Mouse (Mus musculus): Measurements from ENCODE around the gene Angptl2. TPM values are rescaled to one million over a fixed set of nuclear protein-coding genes. Genes with fewer than 3 reads are reported as not detected.

Angptl2 gene
- polyA plus RNA-seq, 1 experiment from 2014 or later: 11.0 TPM

DNA sequence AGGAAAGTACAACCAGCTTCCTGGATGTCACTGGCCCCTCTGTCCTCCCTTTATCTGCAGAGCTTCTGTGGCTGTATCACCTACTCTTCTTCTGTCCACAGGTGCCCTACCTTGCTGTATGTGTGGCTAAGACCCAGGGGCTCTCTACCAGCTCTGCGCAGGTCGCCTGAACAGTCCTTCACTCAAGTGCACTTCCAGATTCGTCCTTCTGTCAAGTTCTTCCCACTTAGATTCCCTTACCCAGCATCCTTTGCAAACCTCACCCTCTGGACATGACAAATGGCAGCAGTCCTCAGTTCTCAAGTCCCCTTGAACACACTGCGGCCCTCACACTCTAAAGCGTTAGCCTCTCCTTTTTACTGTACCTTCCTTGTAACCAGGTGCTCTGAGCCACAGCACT is 65.9 kb downstream of the Angptl2 start:
- Histone ChIP-seq H3K4me2 (no peak overlapping the region), H3K27ac (no peak overlapping the region), H3K9me3 (replicated peaks) (no peaks in the 10 kb centered on the region), H3K9ac (no peak overlapping the region), H3K36me3 (ENCODE audit: poor library complexity, severe bottlenecking) (peaks cover 33% of the 10 kb centered on the region), H3K4me3 (no peak overlapping the region), H3K27me3 (no peaks in the 10 kb centered on the region), H3K4me1 (peaks cover 3% of the 10 kb centered on the region; the same call in 1 of the 2 replicates)
- WGBS: 89% methylated on average over 5 of the region's 5 CpGs
- ATAC-seq: no peak

DNA sequence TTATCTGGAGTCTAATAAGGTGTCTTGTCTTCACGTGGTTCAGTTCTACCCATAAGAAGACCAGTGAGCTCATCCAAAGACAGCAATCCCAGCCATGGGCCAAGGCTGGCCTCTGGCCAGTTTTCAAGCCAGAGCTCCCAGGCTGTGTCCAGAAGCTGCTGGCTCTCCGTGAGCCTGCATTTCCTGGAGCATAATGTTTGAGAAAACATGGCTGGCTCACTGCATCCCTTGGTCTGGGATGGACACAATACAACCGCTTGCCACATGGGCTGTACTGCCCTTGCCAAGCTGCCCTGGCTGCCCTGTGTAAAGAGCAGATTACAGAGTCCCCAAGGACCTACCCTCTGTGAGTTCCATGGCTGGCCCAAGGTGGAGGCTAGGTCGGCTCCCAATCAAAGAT is 67.0 kb downstream of the Angptl2 start:
- no peak overlapping the region for H3K9ac ChIP-seq
- 83% methylated on average over 4 of the region's 4 CpGs for WGBS
- no peak overlapping the region for H3K27ac ChIP-seq
- peaks cover 37% of the 10 kb centered on the region for H3K36me3 ChIP-seq (ENCODE audit: poor library complexity, severe bottlenecking)
- ATAC-seq: no peak
- no peaks in the 10 kb centered on the region; the same call in 1 of the 2 replicates for H3K9me3 ChIP-seq (replicated peaks)
- H3K27me3 ChIP-seq: no peaks in the 10 kb centered on the region
- H3K4me2 ChIP-seq: no peak overlapping the region
- no peak overlapping the region for H3K4me3 ChIP-seq
- peaks cover 3% of the 10 kb centered on the region; the same call in 1 of the 2 replicates for H3K4me1 ChIP-seq

DNA sequence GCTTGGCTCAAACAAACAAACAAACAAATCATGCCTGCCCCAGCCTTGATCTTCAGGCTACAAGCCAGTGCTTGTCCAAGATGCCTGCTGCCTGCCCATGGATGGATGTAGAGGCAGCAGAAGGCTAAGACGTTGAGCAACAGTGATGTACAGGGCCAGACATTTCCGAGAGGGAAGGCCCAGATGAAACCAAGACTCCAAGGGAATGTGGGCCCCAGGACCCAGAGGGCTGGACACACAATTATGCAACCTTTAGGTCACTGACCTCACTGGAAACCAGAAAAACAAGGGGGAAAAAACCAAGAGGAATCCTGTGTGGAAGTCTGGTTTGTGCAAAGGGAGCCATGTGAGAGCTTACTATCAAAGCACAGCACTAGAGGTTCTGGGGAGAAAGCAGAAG is 67.8 kb downstream of the Angptl2 start:
- no peaks in the 10 kb centered on the region; the same call in 1 of the 2 replicates for H3K9me3 ChIP-seq (replicated peaks)
- no peak for ATAC-seq

DNA sequence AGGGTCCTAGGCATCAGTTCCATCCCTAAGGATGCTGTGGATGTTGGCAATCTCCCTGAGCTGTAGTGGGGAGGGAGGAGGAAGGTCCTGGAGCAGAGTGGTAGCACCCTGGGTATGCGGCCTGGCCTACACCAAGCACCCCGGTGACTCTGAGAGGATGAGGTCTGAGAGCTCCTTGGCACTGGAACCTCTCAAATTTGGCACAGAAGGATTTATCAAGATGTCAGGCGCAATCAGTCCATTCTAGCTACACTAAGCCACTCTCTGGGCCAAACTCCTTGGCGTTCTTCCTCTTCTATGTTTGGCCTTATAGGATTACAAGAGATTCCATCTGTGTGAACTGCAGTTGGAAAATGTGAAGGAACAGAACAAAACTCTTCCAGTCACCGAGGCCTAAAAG is 73.0 kb downstream of the Angptl2 start:
- Histone ChIP-seq H3K9me3 (replicated peaks) (no peaks in the 10 kb centered on the region; the same call in 1 of the 2 replicates), H3K4me3 (no peak overlapping the region), H3K36me3 (ENCODE audit: poor library complexity, severe bottlenecking) (peaks cover 30% of the 10 kb centered on the region), H3K4me1 (peaks cover 3% of the 10 kb centered on the region; the same call in 1 of the 2 replicates), H3K27me3 (no peaks in the 10 kb centered on the region), H3K9ac (no peak overlapping the region), H3K4me2 (no peak overlapping the region), H3K27ac (no peak overlapping the region)
- ATAC-seq: no peak
- 91% methylated on average over 5 of the region's 5 CpGs for WGBS

More for the DNA sequence above, 67.8 kb downstream of the Angptl2 start:
- H3K36me3 ChIP-seq (ENCODE audit: poor library complexity, severe bottlenecking): peaks cover 42% of the 10 kb centered on the region
- no peak overlapping the region for H3K4me2 ChIP-seq
- no peak overlapping the region for H3K27ac ChIP-seq
- peaks cover 3% of the 10 kb centered on the region; the same call in 1 of the 2 replicates for H3K4me1 ChIP-seq
- H3K9ac ChIP-seq: no peak overlapping the region
- H3K27me3 ChIP-seq: no peaks in the 10 kb centered on the region
- WGBS: 79% methylated on average over 2 of the region's 2 CpGs
- no peak overlapping the region for H3K4me3 ChIP-seq

DNA sequence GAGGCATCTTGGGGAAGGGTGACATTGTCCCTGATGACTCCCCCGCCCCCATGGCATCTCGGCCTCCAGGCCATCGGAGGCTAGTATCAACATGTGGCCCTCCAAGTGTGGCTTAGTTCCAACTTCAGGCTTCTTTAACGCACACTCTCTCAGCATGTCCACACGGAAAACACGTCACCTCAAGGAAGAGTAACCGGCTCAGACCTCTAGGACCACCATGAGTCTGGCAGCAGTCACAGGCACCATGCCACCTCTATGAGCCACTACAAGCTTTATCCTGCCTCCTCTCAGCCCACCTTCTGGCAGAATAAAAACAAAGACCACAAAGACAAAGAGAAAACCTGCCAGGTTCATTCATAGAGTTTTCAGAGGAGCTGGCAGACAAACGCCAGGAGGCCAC is 74.6 kb downstream of the Angptl2 start:
- peaks cover 27% of the 10 kb centered on the region for H3K36me3 ChIP-seq (ENCODE audit: poor library complexity, severe bottlenecking)

DNA sequence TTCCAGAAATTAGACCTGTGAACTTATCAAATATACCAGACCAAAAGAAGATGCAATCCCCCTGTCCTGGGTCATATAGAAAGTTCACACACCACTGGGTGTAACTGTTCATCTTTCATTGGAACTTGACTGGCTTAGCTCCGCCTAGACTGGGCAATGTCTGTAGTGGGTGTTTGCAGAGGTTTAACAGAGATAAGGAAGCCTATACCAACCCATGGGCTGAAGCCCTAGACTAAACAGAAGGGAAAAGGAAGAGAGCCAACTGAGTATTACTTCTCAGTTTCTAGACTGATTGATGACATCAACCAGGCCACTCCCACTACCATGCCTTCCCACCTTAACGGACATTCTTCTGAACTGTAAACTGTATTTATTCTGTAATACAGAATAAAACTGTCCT is 76.2 kb downstream of the Angptl2 start:
- WGBS: 95% methylated on average over 2 of the region's 2 CpGs
- no peak for ATAC-seq
- no peak overlapping the region for H3K4me2 ChIP-seq
- no peak overlapping the region for H3K9ac ChIP-seq
- no peaks in the 10 kb centered on the region for H3K4me1 ChIP-seq
- H3K27ac ChIP-seq: no peak overlapping the region
- no peak overlapping the region for H3K4me3 ChIP-seq
- peaks cover 34% of the 10 kb centered on the region for H3K36me3 ChIP-seq (ENCODE audit: poor library complexity, severe bottlenecking)
- H3K27me3 ChIP-seq: no peaks in the 10 kb centered on the region
- H3K9me3 ChIP-seq (replicated peaks): no peaks in the 10 kb centered on the region; the same call in 1 of the 2 replicates

More for the DNA sequence above, 74.6 kb downstream of the Angptl2 start:
- no peak overlapping the region for H3K4me3 ChIP-seq
- 90% methylated on average over 8 of the region's 8 CpGs for WGBS
- no peak overlapping the region for H3K9ac ChIP-seq
- H3K27ac ChIP-seq: no peak overlapping the region
- no peaks in the 10 kb centered on the region for H3K27me3 ChIP-seq
- H3K4me1 ChIP-seq: peaks cover 2% of the 10 kb centered on the region; the same call in 1 of the 2 replicates
- ATAC-seq: no peak
- H3K9me3 ChIP-seq (replicated peaks): no peaks in the 10 kb centered on the region; the same call in 1 of the 2 replicates
- H3K4me2 ChIP-seq: no peak overlapping the region

DNA sequence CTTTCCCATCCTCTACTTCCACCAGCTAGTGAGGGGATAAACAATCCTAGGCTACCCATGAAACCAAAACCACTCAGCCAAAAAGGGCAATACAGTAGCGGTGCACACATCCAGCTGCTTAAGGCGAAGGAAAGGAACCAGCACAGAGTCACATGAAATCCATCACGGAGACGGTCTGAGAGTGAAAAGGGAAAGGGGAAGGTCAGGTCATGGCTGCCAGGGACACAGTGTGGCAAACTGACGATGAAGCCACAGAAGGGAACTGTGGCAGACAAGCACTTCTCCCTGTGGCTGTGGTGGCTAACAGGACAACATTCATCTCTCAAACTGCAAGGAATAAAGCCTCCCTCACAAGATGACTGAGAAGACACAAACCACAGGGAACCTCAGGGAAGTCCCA is 79.2 kb downstream of the Angptl2 start:
- H3K4me3 ChIP-seq: no peak overlapping the region
- no peak overlapping the region for H3K4me2 ChIP-seq
- H3K36me3 ChIP-seq (ENCODE audit: poor library complexity, severe bottlenecking): peaks cover 22% of the 10 kb centered on the region
- 0 out of 2 replicates have a peak, but pooled peaks cover under 1% of the 10 kb centered on the region for H3K4me1 ChIP-seq
- no peaks in the 10 kb centered on the region for H3K9me3 ChIP-seq (replicated peaks)
- WGBS: 89% methylated on average over 5 of the region's 5 CpGs
- H3K27ac ChIP-seq: no peak overlapping the region
- no peak for ATAC-seq
- H3K27me3 ChIP-seq: no peaks in the 10 kb centered on the region
- H3K9ac ChIP-seq: no peak overlapping the region

Other genes with a start within 250 kb of the Angptl2 start
- 15.4 and 18.3 TPM in 2 replicates for gene Slc2a8, start 234.0 kb upstream of the Angptl2 start, polyA plus RNA-seq (2015; fragmentation: Nextera tagmentation; extraction: Ambion mirVana)
- gene Garnl3, start 84.4 kb upstream of the Angptl2 start, polyA plus RNA-seq (2015; fragmentation: Nextera tagmentation; extraction: Ambion mirVana): 12.1 and 12.2 TPM in 2 replicates
- 27.2 and 31.1 TPM in 2 replicates for gene Ralgps1, start 155.4 kb downstream of the Angptl2 start, polyA plus RNA-seq (2015; fragmentation: Nextera tagmentation; extraction: Ambion mirVana)
- gene Zbtb34, start 215.3 kb downstream of the Angptl2 start, polyA plus RNA-seq (2015; fragmentation: Nextera tagmentation; extraction: Ambion mirVana): 4.8 and 6.5 TPM in 2 replicates

All from forebrain, embryonic 13.5 days (tissue).